Mouse (Mus musculus) liver, embryonic 14.5 days (tissue): ENCODE measurements around the gene Bmpr2.

Experiments
- CTCF ChIP-seq: IDR thresholded peaks from 2 replicates; pipeline ENCODE4 v1.5.1; 2016; ENCODE audit warnings: antibody characterized with exemption, low read depth, control low read depth
- EP300 ChIP-seq: IDR thresholded peaks from 2 replicates; pipeline ENCODE4 v1.6.1; 2016; ENCODE audit warnings: antibody characterized with exemption, low read depth

- TF ChIP-seq CTCF (no peak), EP300 (no peak)
Measured at GRCm38 (mm10) chr1:59899679-59900078, 136.5 kb downstream of the Bmpr2 start.
